Mouse (Mus musculus): ENCODE measurements at regions not wholly inside any gene's neighbourhood (a gene's known extent, or its start where the extent isn't known, plus 50 kb on each side); places are given as distances from the start of the nearest gene placed in this dataset.

DNA sequence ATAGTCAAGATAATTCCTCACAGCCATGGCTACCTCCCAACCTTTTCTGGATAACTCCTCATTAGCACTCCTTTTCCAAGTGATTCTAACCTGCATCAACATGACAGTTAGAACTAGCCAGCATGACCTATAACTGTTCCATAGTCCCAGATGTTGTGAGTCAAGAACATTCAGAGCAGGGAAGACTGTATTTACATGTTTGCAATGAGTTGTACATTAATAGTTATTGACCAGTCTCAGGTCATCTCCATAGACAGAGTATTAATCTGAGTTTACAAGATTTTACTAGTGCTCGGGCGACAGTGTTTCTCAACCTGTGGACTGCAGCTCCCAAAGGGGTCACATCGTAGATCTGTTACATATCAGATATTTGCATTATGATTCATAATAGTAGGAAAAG lies 1515.3 kb downstream of the Slc22a22 start:
- DNase-seq (ENCODE audit: low read depth, low spot score), result no peak

Data from ES-CJ7 (cell line).